Mouse (Mus musculus) midbrain, embryonic 13.5 days (tissue): Measurements from ENCODE around the gene Tspan32. TPM values are rescaled to one million over a fixed set of nuclear protein-coding genes. Genes with fewer than 3 reads are reported as not detected.

Source experiments
- ATAC-seq: fragments of 200-750 bp; cut with Nextera tagmentation; 2 replicates; pipeline ENCODE4 v1.8.0; 2017; ENCODE audit warnings: mild to moderate bottlenecking, moderate TSS enrichment, moderate library complexity
- H3K27ac ChIP-seq: fragments of 300-500 bp; sonication (generic); 2 replicates; pipeline ENCODE4 v1.5.1; 2015; ENCODE audit warnings: inconsistent platforms, mild to moderate bottlenecking, moderate library complexity
- H3K27me3 ChIP-seq: fragments of 300-500 bp; sonication (generic); 2 replicates; pipeline ENCODE4 v1.6.1; 2015; ENCODE audit warnings: mild to moderate bottlenecking, inconsistent platforms
- H3K36me3 ChIP-seq: fragments of 300-500 bp; sonication (generic); 2 replicates; pipeline ENCODE4 v1.6.1; 2015; ENCODE audit warnings: mild to moderate bottlenecking, inconsistent platforms
- H3K4me1 ChIP-seq: fragments of 300-500 bp; sonication (generic); replicated peaks from 2 replicates; pipeline ENCODE4 v1.6.1; 2015; ENCODE audit warnings: inconsistent platforms
- H3K4me2 ChIP-seq: fragments of 300-500 bp; sonication (generic); replicated peaks from 2 replicates; pipeline ENCODE4 v1.6.1; 2015; ENCODE audit warnings: moderate library complexity, mild to moderate bottlenecking, inconsistent platforms
- H3K4me3 ChIP-seq: fragments of 300-500 bp; sonication (generic); replicated peaks from 2 replicates; pipeline ENCODE4 v1.5.1; 2015; ENCODE audit warnings: mild to moderate bottlenecking, inconsistent platforms
- H3K9ac ChIP-seq: fragments of 300-500 bp; sonication (generic); replicated peaks from 2 replicates; pipeline ENCODE4 v1.6.1; 2015; ENCODE audit warnings: mild to moderate bottlenecking, inconsistent platforms
- H3K9me3 ChIP-seq: fragments of 300-500 bp; sonication (generic); 2 replicates; pipeline ENCODE4 v1.6.1; 2016; ENCODE audit warnings: mild to moderate bottlenecking, inconsistent platforms
- WGBS: fragments of 180-500 bp; shearing (Covaris S2); methylation state at CpG from one replicate; pipeline ENCODE4 v1.1.7; 2015; 5-methylcytosine and 5-hydroxymethylcytosine counted together
- polyA plus RNA-seq: library from polyadenylated mRNA; unstranded; fragments of >200 nt; fragmentation: Nextera tagmentation; extraction: Ambion mirVana; gene quantifications from 2 replicates; pipeline ENCODE4 v1.2.1, GENCODE M21; 2015

Gene Tspan32
- polyA plus RNA-seq, 1 experiment from 2014 or later: 0.50 TPM

DNA sequence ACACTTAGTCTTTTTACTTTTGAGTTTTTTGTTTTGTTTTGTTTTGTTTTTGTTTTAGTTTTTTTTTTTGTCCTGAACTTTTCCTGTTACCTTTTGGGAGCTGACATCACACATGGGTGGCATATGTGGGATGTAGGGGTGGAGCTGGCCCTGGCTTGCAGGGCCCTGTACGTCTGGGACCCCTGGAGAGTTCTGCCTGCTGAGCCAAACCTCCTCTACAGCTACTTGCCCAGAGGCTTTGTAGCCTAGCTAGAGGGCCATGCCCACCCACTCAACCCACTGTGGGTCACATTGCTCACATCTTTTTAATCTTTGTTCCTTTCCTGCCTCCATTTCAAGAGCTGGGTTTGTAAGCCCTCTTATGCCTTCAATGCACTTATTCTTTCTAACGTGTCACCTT is 62.6 kb downstream of the Tspan32 start:
- Histone ChIP-seq H3K9ac (no peak overlapping the region), H3K4me1 (peaks cover 29% of the 10 kb centered on the region), H3K4me3 (no peak overlapping the region), H3K27me3 (no peaks in the 10 kb centered on the region), H3K27ac (peak overlapping the region; percentile 97), H3K4me2 (0 out of 2 replicates have a peak overlapping the region, but pooled peaks have one; percentile 66), H3K9me3 (no peaks in the 10 kb centered on the region), H3K36me3 (peaks cover 56% of the 10 kb centered on the region)
- no peak for ATAC-seq
- WGBS: 69% methylated on average over 2 of the region's 2 CpGs

- Histone ChIP-seq H3K9me3 (no peaks in the 10 kb centered on the region), H3K4me2 (peak overlapping the region; percentile 66), H3K4me3 (peak overlapping the region; percentile 91), H3K27me3 (no peaks in the 10 kb centered on the region), H3K4me1 (peaks cover 29% of the 10 kb centered on the region), H3K36me3 (peaks cover 51% of the 10 kb centered on the region), H3K27ac (peak overlapping the region; percentile 97), H3K9ac (peak overlapping the region; percentile 66)
- WGBS: 87% methylated on average over 3 of the region's 3 CpGs
- no peak for ATAC-seq
Observed at GRCm38 (mm10) chr7:143067897-143068296, 63.1 kb downstream of the Tspan32 start.

DNA sequence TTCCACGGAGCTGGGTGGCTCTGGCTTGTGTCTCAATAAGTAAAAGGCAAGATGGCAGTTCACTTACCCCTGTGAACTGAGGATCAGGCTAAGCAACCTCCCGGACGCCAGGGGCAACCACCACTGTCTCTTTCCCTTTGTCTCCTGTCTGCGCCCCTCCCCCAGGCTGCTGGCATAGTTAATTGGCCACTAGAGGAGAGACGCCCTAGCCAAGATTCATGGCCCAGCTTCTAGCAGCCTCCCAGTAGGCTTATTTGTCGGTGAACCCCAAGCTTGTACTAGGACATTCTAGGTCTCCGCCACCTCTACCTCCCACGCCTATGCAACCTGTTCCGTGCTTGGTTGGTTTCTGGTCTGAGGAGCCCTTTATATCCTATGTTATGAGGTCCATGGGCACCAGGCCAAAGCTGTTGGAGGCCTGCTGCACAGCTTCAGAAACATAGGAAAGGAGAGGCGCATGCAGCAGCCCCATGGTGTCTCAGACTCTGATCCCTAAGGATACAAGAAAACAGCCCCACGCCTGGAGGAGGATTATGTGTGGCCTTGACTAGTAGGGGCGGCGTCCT is 63.6 kb downstream of the Tspan32 start:
- peaks cover 29% of the 10 kb centered on the region for H3K4me1 ChIP-seq
- H3K36me3 ChIP-seq: peaks cover 46% of the 10 kb centered on the region
- H3K27ac ChIP-seq: peak overlapping the region; percentile 97
- H3K9ac ChIP-seq: peak overlapping the region; percentile 66
- 44% methylated on average over 13 of the region's 13 CpGs for WGBS
- peak overlapping the region; percentile 91 for H3K4me3 ChIP-seq
- H3K4me2 ChIP-seq: peak overlapping the region; percentile 66
- no peaks in the 10 kb centered on the region for H3K9me3 ChIP-seq
- no peak for ATAC-seq
- no peaks in the 10 kb centered on the region for H3K27me3 ChIP-seq

GRCm38 (mm10) chr7:143068882-143069591 is 64.2 kb downstream of the Tspan32 start, which contains the start of gene Tssc4:
Gene Tssc4, plus strand, starts transcription at chr7:143069249.
- Histone ChIP-seq H3K4me1 (peaks cover 29% of the 10 kb centered on the region), H3K4me2 (peak within 1 kb of the TSS; percentile 100), H3K27ac (peak within 1 kb of the TSS; percentile 97), H3K27me3 (no peaks in the 10 kb centered on the region), H3K36me3 (peaks cover 40% of the 10 kb centered on the region), H3K9ac (peak within 1 kb of the TSS; percentile 93), H3K9me3 (no peaks in the 10 kb centered on the region), H3K4me3 (peak within 1 kb of the TSS; percentile 91)
- under 1% methylated on average over 51 of the region's 51 CpGs for WGBS
- peak; percentile 98 for ATAC-seq

Other genes with a start within 250 kb of the Tspan32 start
- 22.4 and 59.8 TPM in 2 replicates for gene Th, start 73.9 kb upstream of the Tspan32 start, polyA plus RNA-seq
- 0.35 and 0.50 TPM in 2 replicates for gene Ascl2, start 35.8 kb upstream of the Tspan32 start, polyA plus RNA-seq
- gene Cd81, start 47.7 kb downstream of the Tspan32 start, polyA plus RNA-seq: 248 and 257 TPM in 2 replicates
- 102 and 104 TPM in 2 replicates for gene Tssc4, start 64.2 kb downstream of the Tspan32 start, polyA plus RNA-seq
- gene Trpm5, start 89.6 kb downstream of the Tspan32 start, polyA plus RNA-seq: 0.95 and 1.2 TPM in 2 replicates
- 0.82 and 0.89 TPM in 2 replicates for gene Kcnq1, start 101.3 kb downstream of the Tspan32 start, polyA plus RNA-seq